Mouse (Mus musculus): ENCODE measurements around the gene Trpm3.

- TF ChIP-seq CTCF (IDR thresholded peaks at IDR 0.05; ENCODE audit: insufficient read depth, low read length) (no peak), POLR2A (IDR thresholded peaks at IDR 0.05; ENCODE audit: borderline replicate concordance, extremely low read depth, low read depth, low read length) (no peak)
Measured at GRCm38 (mm10) chr19:22987914-22988313, 849.1 kb downstream of the Trpm3 start.

Measured in lung, adult 2 months (tissue).